Mouse (Mus musculus) CH12F3 (cell line): ENCODE results near the gene Acsl1.
"Not testable (repeated sequence)": the region's sequence is repeated elsewhere in the genome, so short reads cannot be mapped to it uniquely, and the experiment has no call there.

Experiments
- in situ Hi-C: fragments of 300-500 bp; cut with MboI; formaldehyde crosslinking; loops from 2 replicates; pipeline ENCODE4 v1.14.3; 2020; ENCODE audit warnings: low sequenced_read_pairs

Gene Acsl1

DNA sequence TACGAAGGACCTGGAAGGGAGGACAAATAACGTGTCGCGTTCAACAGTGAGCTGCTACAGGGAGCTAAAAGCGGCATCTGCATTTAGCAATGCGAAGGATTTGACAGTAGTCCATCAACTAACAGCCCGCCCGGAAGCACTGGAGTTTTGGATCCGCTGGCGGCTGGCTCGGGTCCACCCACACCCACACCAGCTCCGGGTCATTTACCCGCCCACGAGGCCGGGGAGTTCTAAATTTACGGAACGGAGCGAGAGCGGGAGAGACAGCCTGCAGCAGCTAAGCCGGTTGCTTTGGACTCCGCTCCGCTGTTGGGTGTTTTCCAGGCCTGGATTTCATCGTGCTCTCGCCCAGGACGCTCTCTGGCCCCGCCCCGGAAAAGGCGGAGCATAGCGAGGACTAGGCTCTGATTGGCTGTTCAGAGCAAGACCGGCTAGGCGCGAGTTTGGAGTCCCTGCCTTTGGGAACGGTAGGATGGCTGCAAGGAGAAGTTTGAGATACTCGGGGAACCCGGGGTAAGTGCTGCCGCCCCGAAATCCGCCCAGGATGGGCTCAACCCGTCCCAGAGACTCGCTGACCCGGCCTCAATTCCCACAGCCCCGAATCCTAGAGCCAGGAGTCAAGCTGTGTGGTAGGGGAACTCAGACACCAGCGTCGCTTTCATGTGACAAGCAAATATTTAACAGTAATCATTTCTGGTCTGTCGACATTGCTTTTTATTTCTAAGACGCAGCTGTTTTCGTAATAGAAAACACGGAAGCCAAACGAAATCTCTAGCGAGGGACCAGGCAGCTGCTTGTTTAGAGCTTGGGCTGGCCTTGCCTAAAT lies 81.0 kb downstream of the Acsl1 start, which contains the start of gene Cenpu:
Gene Cenpu, plus strand, starts transcription at position 414 of the 826 bp plus-strand sequence.
- in situ Hi-C loops, result no loop called here

- in situ Hi-C loops, result no loop called here
These were observed 81.6 kb downstream of the Acsl1 start for GRCm38 (mm10) chr8:46552441-46552765.

GRCm38 (mm10) chr8:46559428-46559827 lies 88.6 kb downstream of the Acsl1 start:
- in situ Hi-C loops, result no loop called here

DNA sequence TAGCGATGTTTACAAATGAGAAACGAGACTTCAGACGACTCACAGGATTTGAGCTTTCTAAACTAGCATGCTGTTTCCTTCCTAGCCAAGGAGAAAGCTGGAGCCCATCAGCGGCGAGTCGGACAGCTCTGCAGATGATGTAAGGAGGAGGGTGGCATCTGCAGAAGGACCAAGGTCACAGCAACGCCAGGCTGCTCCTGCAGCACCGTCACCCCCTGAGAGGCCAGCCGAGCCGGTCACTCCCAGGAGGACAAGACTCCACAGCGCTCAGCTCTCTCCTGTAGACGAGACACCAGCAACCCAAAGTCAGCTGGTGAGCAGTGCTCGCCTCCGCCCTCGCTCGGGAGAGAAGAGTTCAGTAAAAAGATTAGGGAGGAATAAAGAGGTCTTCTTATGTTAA lies 91.5 kb downstream of the Acsl1 start:
- in situ Hi-C loops, result no loop called here

DNA sequence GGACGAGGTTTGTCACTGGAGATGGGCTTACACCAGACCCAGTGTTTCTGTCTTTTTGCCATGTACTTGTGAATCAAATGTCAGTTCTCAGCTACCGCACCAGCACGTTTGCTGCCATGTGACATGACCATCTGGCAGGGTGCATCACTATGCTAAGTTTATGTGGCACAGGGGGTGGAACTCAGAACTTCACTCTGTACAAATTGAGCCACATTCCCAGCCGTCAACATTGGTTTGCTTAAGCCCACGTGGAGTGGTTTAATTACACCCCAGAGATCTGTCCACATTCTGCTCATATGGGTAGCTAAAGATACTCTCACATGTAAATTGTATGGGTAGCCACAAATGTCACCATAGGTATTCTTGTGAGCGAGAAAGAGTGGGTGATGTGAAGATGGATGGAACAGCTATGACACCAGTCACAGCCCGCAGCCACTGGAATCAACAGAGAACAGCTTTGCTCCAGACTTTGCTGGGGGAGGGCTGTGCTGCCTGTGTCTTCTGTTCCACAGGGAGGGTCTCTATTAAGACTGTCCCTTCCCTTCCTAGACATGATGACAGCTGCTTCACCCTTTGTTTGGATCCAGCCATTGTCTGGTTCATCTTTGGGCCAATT lies 96.2 kb downstream of the Acsl1 start:
- in situ Hi-C loops, result no loop called here

DNA sequence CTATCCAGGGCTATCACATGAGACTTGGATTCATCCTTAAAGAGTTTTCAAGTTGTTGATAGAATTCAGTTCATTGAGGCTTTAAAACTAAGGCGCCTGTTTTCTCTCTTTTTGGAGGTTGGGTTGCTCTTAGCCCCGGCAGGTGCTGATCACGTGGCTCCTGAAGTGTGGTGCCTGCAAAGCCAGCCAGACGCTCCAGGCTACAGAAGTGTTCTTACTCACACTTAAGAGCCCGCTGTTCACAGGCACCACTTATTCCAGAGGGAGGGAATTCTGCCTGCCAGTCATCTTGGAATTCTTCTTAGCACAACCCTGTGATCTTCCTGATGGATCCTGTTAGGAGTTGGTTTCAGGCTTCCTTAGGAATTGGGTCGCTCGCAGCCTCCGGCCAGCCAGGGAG lies 97.1 kb downstream of the Acsl1 start:
- in situ Hi-C loops, result no loop called here

GRCm38 (mm10) chr8:46568942-46569341 lies 98.1 kb downstream of the Acsl1 start:
- in situ Hi-C loops, result no loop called here

DNA sequence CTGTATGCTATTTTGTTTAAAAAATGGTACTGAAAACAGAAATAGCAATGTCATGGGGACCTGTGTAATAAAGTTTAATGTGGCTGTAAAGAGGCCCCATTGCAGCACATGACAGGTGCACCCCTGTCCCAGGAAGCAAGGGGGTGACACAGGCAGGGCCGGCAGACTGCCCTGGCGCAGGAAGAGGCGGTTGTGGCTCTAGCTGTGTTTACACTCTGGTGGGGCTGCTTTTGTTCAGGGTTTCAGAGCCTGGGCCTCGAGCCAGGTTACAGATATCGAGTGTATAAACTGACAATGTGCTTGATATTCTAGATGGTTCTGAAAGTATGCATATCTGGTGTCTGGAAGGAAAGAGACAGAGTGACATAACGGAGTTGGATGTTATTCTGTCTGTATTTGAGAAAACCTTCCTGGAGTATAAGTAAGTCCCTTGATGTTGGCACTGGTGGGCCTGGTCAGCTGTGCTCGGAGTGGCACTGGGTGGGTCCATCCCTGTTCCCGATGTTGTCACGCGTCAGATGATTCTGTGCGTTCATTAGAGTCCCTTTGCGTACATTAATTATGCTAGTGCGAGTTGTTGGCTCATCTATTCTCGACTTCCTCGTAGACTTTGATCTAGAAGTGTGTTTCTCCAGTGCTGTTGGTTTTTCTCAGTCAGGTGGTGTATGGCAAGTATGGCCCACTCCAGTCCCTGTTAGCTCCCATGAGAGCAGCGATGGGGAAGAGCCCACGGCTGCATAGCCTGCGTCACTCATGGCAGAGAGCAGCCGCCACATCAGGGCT lies 99.0 kb downstream of the Acsl1 start:
- in situ Hi-C loops, result no loop called here

DNA sequence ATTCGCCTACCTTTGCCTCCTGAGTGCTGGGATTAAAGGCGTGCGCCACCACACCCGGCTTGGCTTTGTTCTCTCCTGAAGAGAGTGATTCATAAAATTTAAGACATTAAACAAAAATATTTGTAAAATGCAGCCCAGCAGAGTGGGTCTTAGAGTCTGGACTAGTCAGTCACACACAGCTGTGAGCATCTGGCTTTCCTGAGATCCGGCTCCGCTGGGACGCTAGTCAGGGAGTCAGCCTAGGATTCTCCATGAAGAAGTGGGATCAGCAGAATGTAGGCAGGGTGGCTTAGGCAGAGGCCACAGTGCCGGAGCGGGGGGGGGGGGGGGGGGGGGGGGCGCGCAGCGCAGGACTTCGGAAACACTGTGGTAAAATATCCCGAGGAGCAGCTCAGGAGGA lies 99.8 kb downstream of the Acsl1 start:
- in situ Hi-C loops, result no loop called here

DNA sequence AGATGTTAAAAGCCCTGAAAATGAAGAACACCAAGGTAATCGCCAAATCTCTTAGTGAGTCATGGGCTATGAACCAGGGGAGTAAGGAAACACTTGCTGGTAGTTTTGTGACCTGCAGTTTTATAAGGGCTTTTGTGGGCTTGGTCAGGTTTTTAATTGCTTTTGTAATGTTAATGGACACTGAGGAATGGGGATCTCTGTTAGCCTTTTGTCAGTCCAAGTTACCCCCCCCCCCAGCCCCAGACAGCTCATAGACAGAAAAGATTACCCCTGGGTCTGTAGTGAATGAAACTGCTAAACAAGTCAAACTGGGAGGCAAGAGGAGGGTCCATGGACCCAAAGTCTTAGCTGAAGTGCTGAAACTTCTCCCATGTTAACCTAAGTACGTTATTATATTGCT lies 102.6 kb downstream of the Acsl1 start:
- in situ Hi-C loops, result no loop called here

DNA sequence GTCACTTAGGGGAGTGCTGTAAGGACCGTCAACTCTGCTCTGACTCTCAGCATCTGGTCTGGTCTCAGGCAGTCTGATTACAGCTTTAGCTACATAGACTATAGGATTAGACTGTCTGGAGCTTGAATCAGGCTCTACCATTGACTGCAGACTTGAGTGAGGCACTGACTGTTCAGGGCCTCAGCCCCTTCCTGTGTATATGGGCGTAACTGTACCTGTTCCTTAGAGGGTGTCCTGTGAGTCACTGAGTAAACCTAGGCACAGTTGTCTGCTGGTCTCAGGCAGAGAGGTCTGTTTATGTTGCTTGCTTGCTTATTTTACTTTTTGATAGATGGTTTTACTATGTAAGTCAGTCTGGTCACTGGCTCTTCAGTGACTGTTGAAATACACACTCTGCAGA lies 103.1 kb downstream of the Acsl1 start:
- in situ Hi-C loops, result no loop called here

GRCm38 (mm10) chr8:46578794-46579193 lies 108.0 kb downstream of the Acsl1 start:
- in situ Hi-C loops, result no loop called here

- in situ Hi-C loops, result not testable (repeated sequence)
These were observed 113.5 kb downstream of the Acsl1 start for GRCm38 (mm10) chr8:46584328-46584727.

DNA sequence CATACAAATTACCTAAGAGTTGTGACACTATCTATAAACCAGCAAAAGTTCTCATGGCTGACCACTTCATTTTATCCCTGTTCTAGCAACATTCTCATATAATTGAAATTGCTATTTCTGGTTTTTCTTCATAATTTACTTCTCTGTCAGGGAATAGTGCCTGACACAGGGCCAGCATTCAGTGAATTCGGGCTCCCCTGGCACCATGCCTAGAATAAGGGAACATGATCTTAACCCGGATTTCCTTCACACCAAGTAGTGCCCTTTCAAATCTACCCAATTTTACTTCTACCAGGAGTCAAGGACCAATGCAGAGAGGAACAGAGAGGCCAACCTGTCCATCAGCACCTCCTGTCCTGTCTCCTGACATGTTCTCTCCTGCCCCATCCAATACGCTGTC lies 114.7 kb downstream of the Acsl1 start:
- in situ Hi-C loops, result no loop called here
